Mouse (Mus musculus) neutrophil, adult 5-6 weeks (primary cell): ENCODE measurements at regions not wholly inside any gene's neighbourhood (a gene's known extent, or its start where the extent isn't known, plus 50 kb on each side); places are given as distances from the start of the nearest gene placed in this dataset.

Source experiments
- ATAC-seq: fragments of 151-379, 151-347 bp; 2 replicates; pipeline ENCODE4 v1.8.0; 2017; ENCODE audit warnings: mild to moderate bottlenecking, moderate TSS enrichment; ENCODE audit not compliant: insufficient number of reproducible peaks, poor library complexity, low FRiP score, severe bottlenecking; ENCODE audit errors: extremely low read depth

DNA sequence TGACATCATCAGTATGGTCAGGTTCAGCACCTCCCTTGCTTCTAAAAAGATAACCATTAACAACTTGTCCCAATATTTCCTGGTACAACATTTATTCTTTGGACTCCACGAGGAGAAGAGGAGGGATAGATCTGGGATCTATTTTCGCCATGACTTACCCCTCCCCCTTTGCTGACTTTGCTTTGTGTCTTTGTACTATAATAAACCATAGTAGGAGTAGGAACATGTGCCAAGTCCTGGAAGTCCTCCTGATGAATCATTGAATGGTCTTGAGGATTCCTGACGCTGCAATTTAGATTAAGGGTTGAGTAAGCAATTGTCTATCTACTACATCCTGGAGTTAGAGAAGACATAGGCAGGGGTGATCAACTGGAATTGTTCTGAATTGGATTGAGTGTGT is 71.2 kb downstream of the Rbm11 start:
- no peak for ATAC-seq

DNA sequence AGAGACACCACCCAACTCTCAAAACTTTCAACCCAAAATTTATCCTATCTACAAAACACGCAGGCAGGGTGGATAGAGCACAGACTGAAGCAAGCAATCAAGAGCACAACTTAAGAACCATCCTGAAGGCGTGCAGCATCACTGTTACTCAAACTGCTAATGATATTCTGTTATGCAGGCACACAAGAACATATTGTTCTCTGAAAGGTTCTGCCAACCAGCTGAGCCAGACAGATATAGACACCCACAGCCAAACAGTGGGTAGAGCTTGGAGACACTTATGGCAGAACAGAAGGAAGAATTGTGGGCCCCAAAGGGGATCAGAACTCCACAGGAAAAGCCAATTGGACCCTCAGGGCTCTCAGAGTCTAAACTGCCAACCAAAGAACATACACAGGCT is 74.9 kb downstream of the Rbm11 start:
- no peak for ATAC-seq

DNA sequence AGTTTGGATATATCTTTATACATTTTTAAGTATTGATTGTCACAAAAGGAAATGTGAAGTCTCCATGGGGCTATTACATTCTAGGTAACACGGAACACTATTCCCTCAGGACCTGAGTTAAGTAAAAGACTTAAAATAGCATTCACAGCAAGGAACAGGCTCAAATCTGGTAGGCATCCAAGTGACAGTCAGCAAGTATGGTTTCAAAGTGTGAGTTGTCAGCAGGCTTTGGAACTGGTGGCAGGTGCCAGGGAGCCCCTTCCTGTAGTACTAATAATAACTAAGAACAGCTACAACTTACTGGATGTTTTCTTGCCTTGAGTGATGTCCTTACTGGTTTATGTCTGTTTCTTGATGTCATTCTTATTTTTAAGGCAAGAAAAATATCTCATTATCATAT is 79.5 kb downstream of the Rbm11 start:
- no peak for ATAC-seq

DNA sequence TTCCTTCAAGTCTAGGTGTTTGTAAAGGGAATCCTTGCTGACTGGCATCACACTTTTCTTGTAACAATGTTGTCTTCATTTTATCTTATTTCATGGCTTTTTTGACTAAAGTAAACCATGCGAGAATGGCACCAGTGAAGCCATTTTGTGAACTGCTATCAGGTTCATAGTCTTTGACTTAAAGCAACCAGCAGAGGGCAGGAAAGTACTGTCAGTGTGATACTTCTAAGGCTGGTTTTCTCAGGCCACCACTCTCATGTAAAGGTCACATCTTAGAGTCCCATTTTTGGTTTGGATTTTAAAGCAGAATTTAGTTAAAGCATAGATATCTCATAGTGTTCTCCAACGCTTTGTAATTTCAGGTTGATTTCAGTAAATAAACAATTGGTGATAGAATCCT is 83.2 kb downstream of the Rbm11 start:
- ATAC-seq = peak; percentile 60; the same call in 1 of the 2 replicates

DNA sequence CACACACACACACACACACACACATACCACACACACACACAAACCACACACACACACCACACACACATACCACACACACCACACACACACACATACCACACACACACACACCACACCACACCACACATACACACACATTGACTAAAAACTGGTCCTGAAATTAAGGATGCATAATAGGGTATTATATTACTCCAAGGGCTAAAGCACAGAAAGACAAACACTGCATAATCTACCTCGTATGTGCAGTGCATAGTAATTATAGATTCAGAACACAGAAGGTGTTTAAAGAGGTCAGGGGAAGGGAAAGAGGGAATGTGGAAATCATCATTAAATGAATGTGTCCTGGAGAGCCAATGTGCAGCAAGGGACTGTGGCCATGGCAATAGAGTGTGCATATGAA is 84.5 kb downstream of the Rbm11 start:
- no peak for ATAC-seq
